Mouse (Mus musculus): Measurements from ENCODE around the gene Aqp9. TPM values are rescaled to one million over a fixed set of nuclear protein-coding genes. Genes with fewer than 3 reads are reported as not detected.
A peak's percentile ranks its signal among the peaks of the same experiment; 100 is the strongest.

The Aqp9 gene
- total and polyA plus RNA-seq, 2 experiments from 2014 or later: 0.48 to 2.3 TPM

DNA sequence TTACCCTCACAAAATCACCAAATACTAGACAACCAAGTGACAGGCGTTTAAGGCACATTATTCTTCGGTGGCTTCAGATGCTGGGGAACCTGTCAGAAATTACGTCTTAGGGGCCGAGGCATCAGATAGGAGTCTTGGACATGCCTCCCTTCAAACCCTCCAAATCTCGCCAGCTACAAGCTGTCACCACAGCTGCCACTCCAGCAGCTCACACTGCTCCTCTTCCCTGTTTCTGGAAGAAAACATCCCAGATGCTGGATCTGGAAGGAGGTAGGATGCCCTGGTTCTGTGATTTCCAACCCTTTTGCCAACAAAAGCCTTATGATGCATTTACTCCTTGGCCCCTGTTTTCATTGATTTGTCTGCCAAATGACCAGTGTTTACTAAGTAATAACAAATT lies 101.3 kb downstream of the Aqp9 start:
- DNase-seq (no peak), ATAC-seq (no peak)
- H3K27me3 ChIP-seq (ENCODE audit: insufficient read depth, low read length): no peaks in the 10 kb centered on the region
- H3K4me1 ChIP-seq (ENCODE audit: insufficient read depth): no peaks in the 10 kb centered on the region
- no peaks in the 10 kb centered on the region for H3K36me3 ChIP-seq (ENCODE audit: insufficient read depth)
- no peak overlapping the region for H3K9ac ChIP-seq
- no peaks in the 10 kb centered on the region for H3K9me3 ChIP-seq (ENCODE audit: low read length)
- H3K4me2 ChIP-seq (ENCODE audit: low read depth): no peak overlapping the region
- 73% methylated on average over 5 of the region's 5 CpGs for WGBS
- no peak overlapping the region for H3K27ac ChIP-seq (ENCODE audit: low read depth, low read length)
- TF ChIP-seq CTCF (IDR thresholded peaks at IDR 0.05; ENCODE audit: low read depth): no peak
- no peak overlapping the region for H3K4me3 ChIP-seq (ENCODE audit: low read depth, low read length)

DNA sequence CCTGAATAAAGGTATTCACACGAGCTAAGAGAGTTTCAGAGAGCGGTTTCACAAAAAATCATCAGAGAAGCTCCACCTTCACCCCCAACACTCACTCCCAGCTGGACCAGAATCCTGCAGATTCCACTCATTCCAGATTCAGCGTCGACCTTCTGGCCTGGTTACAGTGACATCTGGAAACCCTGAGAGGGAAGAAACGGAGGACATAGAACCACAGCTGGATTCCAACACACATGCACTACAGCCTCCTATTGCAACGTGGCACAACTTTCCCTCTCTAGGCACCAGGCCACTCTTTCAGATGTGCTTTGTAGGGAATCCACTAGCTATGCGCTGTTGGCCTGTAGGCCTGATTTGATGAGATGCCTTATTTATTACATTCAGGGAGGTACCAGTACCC lies 102.0 kb downstream of the Aqp9 start:
- Histone ChIP-seq H3K4me2 (ENCODE audit: low read depth) (no peak overlapping the region), H3K9me3 (ENCODE audit: low read length) (no peaks in the 10 kb centered on the region), H3K27ac (ENCODE audit: low read depth, low read length) (no peak overlapping the region), H3K27me3 (ENCODE audit: insufficient read depth, low read length) (no peaks in the 10 kb centered on the region), H3K9ac (no peak overlapping the region), H3K4me1 (ENCODE audit: insufficient read depth) (no peaks in the 10 kb centered on the region), H3K4me3 (ENCODE audit: low read depth, low read length) (no peak overlapping the region), H3K36me3 (ENCODE audit: insufficient read depth) (no peaks in the 10 kb centered on the region)
- TF ChIP-seq CTCF (IDR thresholded peaks at IDR 0.05; ENCODE audit: low read depth): no peak
- no peak for ATAC-seq
- DNase-seq: no peak
- WGBS: 85% methylated on average over 7 of the region's 7 CpGs

DNA sequence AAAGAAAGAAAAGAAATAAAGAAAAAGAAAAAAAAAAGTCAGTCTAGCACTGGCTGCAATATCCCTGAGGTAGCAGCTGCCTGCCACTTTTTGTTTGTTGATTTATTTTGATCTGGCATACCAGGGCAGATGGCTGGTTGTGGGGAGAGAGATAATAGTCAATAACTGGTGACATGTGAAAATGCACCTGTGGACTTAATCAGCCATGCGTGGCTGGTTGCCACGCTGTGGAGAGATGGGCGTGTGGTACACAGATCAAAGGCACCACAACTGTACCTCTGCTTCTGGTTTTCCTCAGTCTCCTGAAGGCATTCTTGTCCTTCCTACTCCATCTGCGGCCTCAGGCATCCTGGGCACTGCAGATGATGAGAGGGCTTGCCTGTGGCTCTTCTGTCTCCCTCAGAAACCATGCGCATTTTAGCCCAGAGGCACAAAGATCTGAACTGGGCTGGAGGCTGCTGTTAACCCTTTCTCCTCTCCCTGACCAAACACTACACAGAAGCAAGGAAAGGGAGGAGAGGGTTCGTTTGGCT lies 103.1 kb downstream of the Aqp9 start:
- no peak overlapping the region for H3K4me3 ChIP-seq (ENCODE audit: low read depth, low read length)
- WGBS: 59% methylated on average over 6 of the region's 6 CpGs
- no peak for DNase-seq
- no peak for ATAC-seq
- no peaks in the 10 kb centered on the region for H3K4me1 ChIP-seq (ENCODE audit: insufficient read depth)
- H3K27me3 ChIP-seq (ENCODE audit: insufficient read depth, low read length): no peaks in the 10 kb centered on the region
- H3K9me3 ChIP-seq (ENCODE audit: low read length): no peaks in the 10 kb centered on the region
- H3K36me3 ChIP-seq (ENCODE audit: insufficient read depth): no peaks in the 10 kb centered on the region
- TF ChIP-seq CTCF (IDR thresholded peaks at IDR 0.05; ENCODE audit: low read depth): no peak
- H3K27ac ChIP-seq (ENCODE audit: low read depth, low read length): no peak overlapping the region
- no peak overlapping the region for H3K4me2 ChIP-seq (ENCODE audit: low read depth)
- H3K9ac ChIP-seq: no peak overlapping the region

DNA sequence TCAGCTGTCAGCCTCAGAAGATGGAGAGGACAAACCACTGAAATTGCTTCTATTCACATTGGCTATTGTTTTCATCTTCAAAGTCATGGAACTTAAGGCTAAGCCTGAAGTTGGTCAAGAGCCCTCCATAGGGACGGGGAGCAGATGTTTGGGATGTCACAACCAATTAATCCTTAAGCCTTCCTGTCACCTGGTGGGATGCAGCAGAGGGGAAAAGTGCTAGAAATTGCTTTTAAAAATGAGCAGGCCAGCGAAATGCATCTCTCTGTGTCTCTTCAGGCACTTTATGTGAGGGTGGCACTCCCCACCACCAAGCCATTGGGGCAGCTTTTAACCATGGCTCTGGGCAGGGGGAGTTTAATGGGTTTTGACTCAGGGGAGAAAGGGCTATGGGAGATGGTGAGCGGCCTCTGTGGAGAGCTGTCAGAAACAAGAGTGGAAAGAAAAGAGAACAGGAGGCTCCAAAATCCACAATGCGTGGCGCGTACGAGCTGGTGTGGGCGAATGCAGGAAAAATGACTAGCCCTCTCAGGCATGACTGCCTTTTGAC lies 104.1 kb downstream of the Aqp9 start:
- WGBS: 74% methylated on average over 8 of the region's 8 CpGs
- ATAC-seq: no peak
- no peak overlapping the region for H3K27ac ChIP-seq (ENCODE audit: low read depth, low read length)
- H3K4me3 ChIP-seq (ENCODE audit: low read depth, low read length): no peak overlapping the region
- no peak for TF ChIP-seq CTCF (IDR thresholded peaks at IDR 0.05; ENCODE audit: low read depth)
- H3K27me3 ChIP-seq (ENCODE audit: insufficient read depth, low read length): no peaks in the 10 kb centered on the region
- no peaks in the 10 kb centered on the region for H3K9me3 ChIP-seq (ENCODE audit: low read length)
- H3K4me1 ChIP-seq (ENCODE audit: insufficient read depth): no peaks in the 10 kb centered on the region
- H3K4me2 ChIP-seq (ENCODE audit: low read depth): no peak overlapping the region
- H3K36me3 ChIP-seq (ENCODE audit: insufficient read depth): no peaks in the 10 kb centered on the region
- DNase-seq: no peak
- H3K9ac ChIP-seq: no peak overlapping the region

DNA sequence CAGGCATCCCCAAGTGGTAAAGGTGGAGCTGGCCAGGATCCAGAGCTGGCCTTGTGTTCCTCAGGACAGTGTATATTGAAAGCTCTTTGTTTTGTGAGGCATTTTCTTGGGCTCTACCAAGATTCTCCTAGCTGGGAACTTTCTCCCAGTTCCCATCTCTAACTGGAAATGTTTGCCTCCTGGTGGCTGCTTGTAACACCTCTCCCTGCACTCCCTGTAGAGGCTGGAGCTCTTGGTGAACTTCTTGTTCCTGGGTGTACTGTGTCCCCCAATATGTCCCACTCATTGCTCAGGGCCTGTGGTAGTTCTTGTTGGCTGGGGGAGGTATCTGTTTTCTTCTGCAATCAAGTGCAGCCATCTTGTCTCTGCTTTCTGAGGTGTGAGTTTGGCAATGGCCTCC lies 104.9 kb downstream of the Aqp9 start:
- H3K4me2 ChIP-seq (ENCODE audit: low read depth): no peak overlapping the region
- no peak overlapping the region for H3K9ac ChIP-seq
- no peaks in the 10 kb centered on the region for H3K4me1 ChIP-seq (ENCODE audit: insufficient read depth)
- 0 out of 2 replicates have a peak, but pooled peaks have one; percentile 2 for TF ChIP-seq CTCF (IDR thresholded peaks at IDR 0.05; ENCODE audit: low read depth)
- H3K36me3 ChIP-seq (ENCODE audit: insufficient read depth): no peaks in the 10 kb centered on the region
- no peak overlapping the region for H3K27ac ChIP-seq (ENCODE audit: low read depth, low read length)
- no peak overlapping the region for H3K4me3 ChIP-seq (ENCODE audit: low read depth, low read length)
- no peaks in the 10 kb centered on the region for H3K27me3 ChIP-seq (ENCODE audit: insufficient read depth, low read length)
- DNase-seq: no peak
- no peak for ATAC-seq
- no peaks in the 10 kb centered on the region for H3K9me3 ChIP-seq (ENCODE audit: low read length)

DNA sequence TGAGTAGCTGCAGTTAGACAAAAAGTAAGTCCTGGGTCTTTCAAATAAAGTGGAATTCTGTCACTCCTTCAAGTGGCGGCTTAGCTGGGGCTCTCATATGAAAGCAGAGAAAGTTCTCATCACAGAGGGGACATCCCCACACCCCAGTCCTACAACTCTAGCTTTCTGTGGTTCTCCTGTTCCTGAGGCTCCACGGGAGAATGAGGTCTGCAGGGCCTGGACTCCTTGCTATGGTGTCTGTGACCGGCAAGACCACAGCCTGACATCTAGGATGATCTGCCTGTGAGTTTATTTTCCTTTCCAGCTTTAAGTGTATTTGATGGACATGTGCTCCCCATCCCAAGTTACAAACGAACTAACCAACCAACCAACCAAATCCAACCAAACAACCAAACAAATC lies 105.5 kb downstream of the Aqp9 start:
- Histone ChIP-seq H3K4me2 (ENCODE audit: low read depth) (no peak overlapping the region), H3K4me1 (ENCODE audit: insufficient read depth) (no peaks in the 10 kb centered on the region), H3K9me3 (ENCODE audit: low read length) (no peaks in the 10 kb centered on the region), H3K9ac (no peak overlapping the region), H3K4me3 (ENCODE audit: low read depth, low read length) (no peak overlapping the region), H3K36me3 (ENCODE audit: insufficient read depth) (no peaks in the 10 kb centered on the region), H3K27me3 (ENCODE audit: insufficient read depth, low read length) (no peaks in the 10 kb centered on the region), H3K27ac (ENCODE audit: low read depth, low read length) (no peak overlapping the region)
- no peak for DNase-seq
- TF ChIP-seq CTCF (IDR thresholded peaks at IDR 0.05; ENCODE audit: low read depth): no peak
- no peak for ATAC-seq
- WGBS: 90% methylated on average over 4 of the region's 4 CpGs

DNA sequence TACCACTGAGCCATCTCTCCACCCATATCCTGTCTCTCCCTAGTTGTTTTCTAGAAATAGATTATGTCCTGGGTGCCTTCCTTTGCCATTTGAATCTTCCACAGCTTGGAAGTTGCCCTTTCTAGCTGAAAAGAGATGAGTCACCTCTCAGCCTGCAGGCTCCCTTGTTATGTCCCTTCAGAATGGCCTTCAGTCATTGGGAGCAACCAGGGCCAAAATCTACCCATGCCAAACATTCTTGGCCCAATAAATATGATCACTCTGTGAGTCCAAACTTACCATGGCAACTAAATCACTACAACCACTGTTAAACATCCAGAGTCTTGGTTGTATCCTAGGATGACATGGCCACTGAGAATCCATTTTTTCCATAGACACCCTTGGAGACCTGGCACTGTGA lies 106.2 kb downstream of the Aqp9 start:
- no peak for ATAC-seq
- DNase-seq: no peak
- Histone ChIP-seq H3K4me1 (ENCODE audit: insufficient read depth) (no peaks in the 10 kb centered on the region), H3K27me3 (ENCODE audit: insufficient read depth, low read length) (no peaks in the 10 kb centered on the region), H3K9ac (no peak overlapping the region), H3K36me3 (ENCODE audit: insufficient read depth) (no peaks in the 10 kb centered on the region), H3K4me2 (ENCODE audit: low read depth) (no peak overlapping the region), H3K27ac (ENCODE audit: low read depth, low read length) (no peak overlapping the region), H3K4me3 (ENCODE audit: low read depth, low read length) (no peak overlapping the region), H3K9me3 (ENCODE audit: low read length) (no peaks in the 10 kb centered on the region)
- no peak for TF ChIP-seq CTCF (IDR thresholded peaks at IDR 0.05; ENCODE audit: low read depth)

Other genes starting within 250 kb of the Aqp9 start
- gene Lipc, start 216.5 kb downstream of the Aqp9 start, total RNA-seq (2014; rRNA removed): 0.08 and 0.81 TPM in 2 replicates
- gene Lipc, start 216.5 kb downstream of the Aqp9 start, polyA plus RNA-seq (2015; fragmentation: Nextera tagmentation; extraction: Ambion mirVana): 0.16 and 0.29 TPM in 2 replicates
- gene Aldh1a2, start 47.1 kb upstream of the Aqp9 start, total RNA-seq (2014; rRNA removed): 19.2 and 26.9 TPM in 2 replicates
- gene Aldh1a2, start 47.1 kb upstream of the Aqp9 start, polyA plus RNA-seq (2015; fragmentation: Nextera tagmentation; extraction: Ambion mirVana): 22.9 and 23.3 TPM in 2 replicates